In the genomic region with DNA sequence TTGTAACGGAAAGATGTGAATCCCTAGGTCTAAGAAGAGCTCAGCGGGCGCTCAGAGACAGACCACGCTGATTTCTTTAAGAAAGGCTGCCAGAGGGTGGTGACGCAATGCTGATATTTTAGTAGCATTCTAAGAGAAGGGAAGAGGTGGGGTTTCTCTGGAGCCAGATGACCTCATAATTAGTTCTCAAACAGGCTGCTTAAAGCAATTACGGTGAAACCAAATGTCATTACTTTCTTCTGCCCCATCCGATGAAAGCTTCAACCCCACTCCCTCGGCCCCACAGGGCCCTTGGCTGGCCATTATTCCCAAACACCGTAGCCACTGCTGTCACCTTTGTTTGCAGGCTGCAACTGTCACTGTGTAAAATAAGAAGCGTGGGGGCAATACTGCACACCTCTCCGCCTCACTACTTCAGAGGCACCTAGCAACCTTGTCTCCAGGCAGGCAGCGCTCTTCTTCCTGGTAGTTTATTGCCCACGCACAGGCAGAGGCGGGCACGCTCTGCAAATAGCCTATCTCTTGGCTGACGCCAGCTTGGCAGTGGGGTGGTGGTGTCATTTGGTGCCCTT, we compare ENCODE assay signal across 8 mouse cellular contexts. TPM values are rescaled to one million over a fixed set of nuclear protein-coding genes. Genes with fewer than 3 reads are reported as not detected.
DNase-seq lines count a peak whose midpoint lies in the region; ATAC-seq and TF ChIP-seq lines count a peak whose summit lies in the region.

No protein-coding gene starts in this region.

- no peak for TF ChIP-seq CTCF in lung, embryonic 14.5 days (IDR thresholded peaks at IDR 0.05; ENCODE audit: low read depth)

- H3K4me1 ChIP-seq in forebrain, embryonic 11.5 days (replicated peaks; ENCODE audit: control insufficient read depth, insufficient read depth, low read length): no peaks in the 10 kb centered on the region
- peaks cover 5% of the 10 kb centered on the region; the same call in 1 of the 2 replicates for H3K4me1 ChIP-seq in heart, embryonic 11.5 days (ENCODE audit: control insufficient read depth, insufficient read depth, low read length)
- 0 out of 2 replicates have a peak, but pooled peaks cover 2% of the 10 kb centered on the region for H3K4me1 ChIP-seq in lung, embryonic 14.5 days (ENCODE audit: insufficient read depth)

- peak overlapping the region; percentile 8; the same call in 1 of the 2 replicates for H3K4me2 ChIP-seq in forebrain, embryonic 11.5 days (ENCODE audit: low read depth, low read length, severe bottlenecking)
- H3K4me2 ChIP-seq in heart, embryonic 11.5 days: peak overlapping the region; percentile 49
- H3K4me2 ChIP-seq in lung, embryonic 14.5 days: peak overlapping the region; percentile 29; the same call in 1 of the 2 replicates

- H3K27ac ChIP-seq in forebrain, embryonic 11.5 days (ENCODE audit: low read depth, low read length): no peak overlapping the region
- no peak overlapping the region for H3K27ac ChIP-seq in heart, embryonic 11.5 days (ENCODE audit: low read depth, low read length)
- no peak overlapping the region for H3K27ac ChIP-seq in lung, embryonic 14.5 days (ENCODE audit: low read depth)

- no peaks in the 10 kb centered on the region for H3K9me3 ChIP-seq in forebrain, embryonic 11.5 days (ENCODE audit: control insufficient read depth, low read length)
- H3K9me3 ChIP-seq in heart, embryonic 11.5 days (replicated peaks; ENCODE audit: control insufficient read depth, low read length): no peaks in the 10 kb centered on the region
- H3K9me3 ChIP-seq in lung, embryonic 14.5 days (ENCODE audit: low read depth, low read length): no peaks in the 10 kb centered on the region

- ATAC-seq in forebrain, embryonic 11.5 days (replicated peaks; ENCODE audit: low FRiP score): peak; percentile 73
- no peak for ATAC-seq in heart, embryonic 11.5 days (replicated peaks; ENCODE audit: insufficient number of reproducible peaks, low FRiP score, low TSS enrichment)
- peak; percentile 58; the same call in 1 of the 2 replicates for ATAC-seq in lung, embryonic 14.5 days (ENCODE audit: insufficient read depth)
- ATAC-seq in megakaryocyte, adult 5-6 weeks (ENCODE audit: poor library complexity, severe bottlenecking): no peak

- 42% methylated on average over 16 of the region's 16 CpGs for WGBS in forebrain, embryonic 11.5 days
- WGBS in heart, embryonic 11.5 days (ENCODE audit: insufficient replicate concordance): 45% methylated on average over 16 of the region's 16 CpGs
- WGBS in lung, embryonic 14.5 days: 41% methylated on average over 16 of the region's 16 CpGs

- no peak overlapping the region for H3K4me3 ChIP-seq in forebrain, embryonic 11.5 days (ENCODE audit: low read depth, low read length)
- no peak overlapping the region for H3K4me3 ChIP-seq in heart, embryonic 11.5 days (ENCODE audit: low read depth, low read length)
- H3K4me3 ChIP-seq in lung, embryonic 14.5 days (ENCODE audit: low read depth, low read length): 0 out of 2 replicates have a peak overlapping the region, but pooled peaks have one; percentile 5

- no peaks in the 10 kb centered on the region for H3K27me3 ChIP-seq in forebrain, embryonic 11.5 days (ENCODE audit: control insufficient read depth, insufficient read depth, low read length)
- H3K27me3 ChIP-seq in heart, embryonic 11.5 days (ENCODE audit: control insufficient read depth, insufficient read depth, low read length): no peaks in the 10 kb centered on the region
- no peaks in the 10 kb centered on the region for H3K27me3 ChIP-seq in lung, embryonic 14.5 days (ENCODE audit: insufficient read depth, low read length)

- peak; percentile 32 for DNase-seq in testis, postnatal 14 days (ENCODE audit: low spot score)
- no peak for DNase-seq in testis, postnatal 10 days (ENCODE audit: low spot score)
- DNase-seq in forebrain, embryonic 11.5 days (ENCODE audit: low spot score): no peak
- peak; percentile 15 to 18 for DNase-seq in kidney, postnatal 4 days
- DNase-seq in lung, embryonic 14.5 days: peak; percentile 60
- peak; percentile 76 to 88 for DNase-seq in right cerebral cortex, postnatal 10 days (ENCODE audit: low spot score in 2 of 2)

- H3K9ac ChIP-seq in forebrain, embryonic 11.5 days (ENCODE audit: low read length): no peak overlapping the region
- H3K9ac ChIP-seq in heart, embryonic 11.5 days (ENCODE audit: low read depth, low read length): no peak overlapping the region; the same call in 1 of the 2 replicates
- H3K9ac ChIP-seq in lung, embryonic 14.5 days: no peak overlapping the region; the same call in 1 of the 2 replicates

- no peaks in the 10 kb centered on the region for H3K36me3 ChIP-seq in forebrain, embryonic 11.5 days (ENCODE audit: control insufficient read depth, insufficient read depth, low read length)
- no peaks in the 10 kb centered on the region for H3K36me3 ChIP-seq in heart, embryonic 11.5 days (ENCODE audit: control insufficient read depth, insufficient read depth, low read length)
- H3K36me3 ChIP-seq in lung, embryonic 14.5 days (ENCODE audit: insufficient read depth): no peaks in the 10 kb centered on the region

RNA-seq across cellular contexts. Expression of a gene that starts 50.6 kb away (rescaled TPM):
- polyA plus RNA-seq in forebrain, embryonic 11.5 days (2014; fragmentation: Nextera tagmentation; extraction: Ambion mirVana): 51.2 and 57.7 TPM in 2 replicates
- 90.6 and 97.1 TPM in 2 replicates for polyA plus RNA-seq in heart, embryonic 11.5 days (2014; fragmentation: Nextera tagmentation; extraction: Ambion mirVana)
- 61.5 and 64.7 TPM in 2 replicates for polyA plus RNA-seq in lung, embryonic 14.5 days (2014; fragmentation: Nextera tagmentation; extraction: Ambion mirVana)
- total RNA-seq in megakaryocyte, adult 5-6 weeks (2015): 9.9 and 11.5 TPM in 2 replicates
- total RNA-seq in megakaryocyte, adult 5-6 weeks (2017): 3.9 and 4.0 TPM in 2 replicates

Comparison
In these comparisons a context has a peak if more than half of its experiments do, and no peak if none do; other contexts are left out.
1. DNase-seq: peak in testis, postnatal 14 days (single experiment), kidney, postnatal 4 days (2 of 2), lung, embryonic 14.5 days (single experiment) and right cerebral cortex, postnatal 10 days (2 of 2); none in testis, postnatal 10 days (single experiment) and forebrain, embryonic 11.5 days (single experiment).
2. ATAC-seq: peak in forebrain, embryonic 11.5 days (single experiment) and lung, embryonic 14.5 days (single experiment); none in heart, embryonic 11.5 days (single experiment) and megakaryocyte, adult 5-6 weeks (single experiment).
3. Peak in every context shown above with its lines, with median percentiles within 50 percentile points of each other: H3K4me2 ChIP-seq.